7 mouse cellular contexts compared by ENCODE assay signal in genomic region chr6:115692963-115693730, GRCm38 (mm10). TPM values are rescaled to one million over a fixed set of nuclear protein-coding genes. Genes with fewer than 3 reads are reported as not detected.
DNase-seq lines count a peak whose midpoint lies in the region; ATAC-seq and TF ChIP-seq lines count a peak whose summit lies in the region.

No protein-coding gene starts in this region.

- peaks cover 4 to 5% of the 10 kb centered on the region in 2 experiments; a peak in 3 of 4 replicates for H3K4me1 ChIP-seq in ES-E14 (ENCODE audit: control insufficient read depth in 2 of 2, insufficient read depth in 2 of 2, low read length in 2 of 2, poor library complexity in 1 of 2)
- H3K4me1 ChIP-seq in forebrain, embryonic 12.5 days, result no peaks in the 10 kb centered on the region; the same call in 1 of the 2 replicates

- no peak overlapping the region for H3K4me3 ChIP-seq in ES-E14 (ENCODE audit: insufficient read depth in 1 of 2, low read depth in 1 of 2, low read length in 2 of 2, poor library complexity in 1 of 2, severe bottlenecking in 1 of 2)
- H3K4me3 ChIP-seq in forebrain, embryonic 12.5 days (replicated peaks), result no peak overlapping the region

- no peak for ATAC-seq in forebrain, embryonic 12.5 days (ENCODE audit: low FRiP score)

- H3K27me3 ChIP-seq in forebrain, embryonic 12.5 days, result no peaks in the 10 kb centered on the region

- peak; percentile 31 to 42 for DNase-seq in kidney, postnatal 25 days
- no peak for DNase-seq in kidney, adult 11 months
- no peak for DNase-seq in ES-E14 (ENCODE audit: low read depth, low spot score)
- peak; percentile 11 for DNase-seq in brain, embryonic 14.5 days (ENCODE audit: low read depth)
- DNase-seq in naive thymus-derived CD4-positive, alpha-beta T cell, adult 2 months (ENCODE audit: low read depth), result peak; percentile 48
- DNase-seq in adrenal gland, adult 8-10 months, result no peak

- no peak for TF ChIP-seq POLR2A in brain, embryonic 14.5 days (IDR thresholded peaks at IDR 0.05; ENCODE audit: borderline replicate concordance, extremely low read depth, insufficient read depth, insufficient read length, poor library complexity, severe bottlenecking)

- no peak overlapping the region for H3K4me2 ChIP-seq in forebrain, embryonic 12.5 days

- H3K9me3 ChIP-seq in ES-E14 (ENCODE audit: control insufficient read depth, insufficient read depth, low read depth, low read length), result no peaks in the 10 kb centered on the region
- H3K9me3 ChIP-seq in forebrain, embryonic 12.5 days, result no peaks in the 10 kb centered on the region

- H3K9ac ChIP-seq in ES-E14 (ENCODE audit: insufficient read depth, low read depth, low read length, poor library complexity, severe bottlenecking), result no peak overlapping the region
- H3K9ac ChIP-seq in forebrain, embryonic 12.5 days, result no peak overlapping the region

- 68% methylated on average over 5 of the region's 5 CpGs for WGBS in forebrain, embryonic 12.5 days

- H3K36me3 ChIP-seq in ES-E14 (ENCODE audit: control insufficient read depth, insufficient read depth, low read length, poor library complexity, severe bottlenecking), result no peaks in the 10 kb centered on the region
- no peaks in the 10 kb centered on the region for H3K36me3 ChIP-seq in forebrain, embryonic 12.5 days (replicated peaks)

- in situ Hi-C loops in ES-E14 (cut with MboI; ENCODE audit: low sequenced_read_pairs in 2 of 2, unreplicated experiment in 2 of 2), result no loop called here

- peak; percentile 38; the same call in 1 of the 2 replicates for TF ChIP-seq CTCF in brain, embryonic 14.5 days (IDR thresholded peaks at IDR 0.05; ENCODE audit: borderline replicate concordance, extremely low read depth, insufficient read depth, insufficient read length)

- H3K27ac ChIP-seq in ES-E14 (ENCODE audit: insufficient read depth, low read depth, low read length, poor library complexity, severe bottlenecking), result no peak overlapping the region
- no peak overlapping the region for H3K27ac ChIP-seq in forebrain, embryonic 12.5 days

TF ChIP-seq in ES-E14, 5 proteins besides CTCF, POLR2A, EP300 and RAD21:
- TF ChIP-seq ZC3H11A (IDR thresholded peaks at IDR 0.05; ENCODE audit: borderline replicate concordance, low read depth, low read length) (peak; percentile 67; the same call in 1 of the 2 replicates), ZNF384 (IDR thresholded peaks at IDR 0.05; ENCODE audit: low read depth, low read length) (no peak)

RNA-seq across cellular contexts. Expression of gene Raf1, which starts 16.7 kb away (rescaled TPM):
- total RNA-seq in ES-E14 (2012; rRNA removed), result 128 and 140 TPM in 2 replicates
- polyA plus RNA-seq in brain, embryonic 14.5 days (2012; rRNA removed), result 249 and 289 TPM in 2 replicates
- 100 to 1,000 TPM in 2 of 4 experiments, 10 to 100 TPM in 2; 88.8 to 113 (median 97.7) TPM for total RNA-seq in adrenal gland, adult 8-10 months (2022)
- 155 and 156 TPM in 2 replicates for polyA plus RNA-seq in forebrain, embryonic 12.5 days (2016; fragmentation: Nextera tagmentation; extraction: Ambion mirVana)

Comparison
In these comparisons a context has a peak if more than half of its experiments do, and no peak if none do; other contexts are left out.
1. DNase-seq: peak in kidney, postnatal 25 days (2 of 2), brain, embryonic 14.5 days (single experiment) and naive thymus-derived CD4-positive, alpha-beta T cell, adult 2 months (single experiment); none in kidney, adult 11 months (single experiment), ES-E14 (single experiment) and adrenal gland, adult 8-10 months (single experiment).